Mouse (Mus musculus) bone marrow macrophage, adult 2 months (primary cell): Measurements from ENCODE around the gene Mlana.

Experiments
- CTCF ChIP-seq: IDR thresholded peaks from 2 replicates; pipeline ENCODE4 v1.5.1; 2012; ENCODE audit warnings: low read depth, mild to moderate bottlenecking, low read length, moderate library complexity
- POLR2A ChIP-seq: IDR thresholded peaks from 2 replicates; pipeline ENCODE4 v1.6.1; 2012; ENCODE audit warnings: mild to moderate bottlenecking, low read depth, low read length, borderline replicate concordance

GRCm38 (mm10) chr19:29671160-29671559 lies 26.5 kb upstream of the Mlana start:
- TF ChIP-seq CTCF: no peak
- TF ChIP-seq POLR2A: no peak
